Mouse (Mus musculus) adrenal gland, postnatal 10 days (tissue): ENCODE results near the gene Cdc42se2. TPM values are rescaled to one million over a fixed set of nuclear protein-coding genes. Genes with fewer than 3 reads are reported as not detected.
A peak's percentile ranks its signal among the peaks of the same experiment; 100 is the strongest.

ENCODE experiments used
- DNase-seq: peaks from one replicate; pipeline ENCODE4 v3.0.0; 2021; ENCODE audit warnings: mixed read lengths
- total RNA-seq, 2 experiments: library from RNA; stranded (reverse); gene quantifications; 2 replicates each; pipeline ENCODE4 v1.2.3; 2021

The Cdc42se2 gene
- total RNA-seq, 2 experiments from 2014 or later = 24.4 to 27.7 TPM

- DNase-seq = no peak
These were observed 5.7 kb upstream of the Cdc42se2 start for GRCm38 (mm10) chr11:54793173-54793572.

- DNase-seq = no peak
These were observed 4.0 kb upstream of the Cdc42se2 start for GRCm38 (mm10) chr11:54791458-54791857.

- DNase-seq = peak; percentile 70
These were observed 502 bp downstream of the Cdc42se2 start for GRCm38 (mm10) chr11:54786858-54787487.

GRCm38 (mm10) chr11:54785566-54785965 lies 1.9 kb downstream of the Cdc42se2 start:
- DNase-seq = no peak

- no peak for DNase-seq
These were observed 3.0 kb downstream of the Cdc42se2 start for GRCm38 (mm10) chr11:54784436-54784835.

GRCm38 (mm10) chr11:54782253-54782652 lies 5.2 kb downstream of the Cdc42se2 start:
- no peak for DNase-seq

- no peak for DNase-seq
These were observed 7.5 kb downstream of the Cdc42se2 start for GRCm38 (mm10) chr11:54779946-54780345.

- DNase-seq = peak; percentile 24
These were observed 9.2 kb downstream of the Cdc42se2 start for GRCm38 (mm10) chr11:54778131-54778844.

GRCm38 (mm10) chr11:54777387-54778130 lies 9.9 kb downstream of the Cdc42se2 start:
- no peak for DNase-seq

GRCm38 (mm10) chr11:54776735-54777333 lies 10.6 kb downstream of the Cdc42se2 start:
- no peak for DNase-seq

GRCm38 (mm10) chr11:54776367-54776701 lies 11.1 kb downstream of the Cdc42se2 start:
- DNase-seq = no peak

- DNase-seq = no peak
These were observed 11.7 kb downstream of the Cdc42se2 start for GRCm38 (mm10) chr11:54775628-54776366.

- no peak for DNase-seq
These were observed 13.0 kb downstream of the Cdc42se2 start for GRCm38 (mm10) chr11:54774282-54775078.

GRCm38 (mm10) chr11:54771549-54771948 lies 15.9 kb downstream of the Cdc42se2 start:
- no peak for DNase-seq

GRCm38 (mm10) chr11:54769843-54770242 lies 17.6 kb downstream of the Cdc42se2 start:
- no peak for DNase-seq

- DNase-seq = no peak
These were observed 19.3 kb downstream of the Cdc42se2 start for GRCm38 (mm10) chr11:54768116-54768690.

GRCm38 (mm10) chr11:54764759-54765158 lies 22.7 kb downstream of the Cdc42se2 start:
- no peak for DNase-seq

GRCm38 (mm10) chr11:54764026-54764425 lies 23.4 kb downstream of the Cdc42se2 start:
- DNase-seq = no peak

- DNase-seq = no peak
These were observed 24.7 kb downstream of the Cdc42se2 start for GRCm38 (mm10) chr11:54762735-54763134.

GRCm38 (mm10) chr11:54757993-54758392 lies 29.5 kb downstream of the Cdc42se2 start:
- DNase-seq = peak; percentile 45

- no peak for DNase-seq
These were observed 32.3 kb downstream of the Cdc42se2 start for GRCm38 (mm10) chr11:54755148-54755664.
